Mouse (Mus musculus): ENCODE results near the gene Ripk1. TPM values are rescaled to one million over a fixed set of nuclear protein-coding genes. Genes with fewer than 3 reads are reported as not detected.

The Ripk1 gene
- 1 to 10 TPM; 4.3 to 4.4 TPM for total RNA-seq (2021)
- long read RNA-seq, experiment 1, result 0 reads
- long read RNA-seq, experiment 2, partial matches to known transcripts, result 1 of 3 reads
- long read RNA-seq, experiment 2, other reads (novel, unspliced or antisense), result 1 of 3 reads

GRCm38 (mm10) chr13:34002058-34003006 is at the start of gene Ripk1, which contains the start of gene Serpinb6a:
TSS of gene Ripk1 (plus strand) at chr13:34002363.
TSS of gene Serpinb6a (minus strand) at chr13:34002794.
- DNase-seq, result peak; percentile 89

GRCm38 (mm10) chr13:33952947-33953346 is 49.2 kb upstream of the Ripk1 start:
- DNase-seq, result no peak

DNA sequence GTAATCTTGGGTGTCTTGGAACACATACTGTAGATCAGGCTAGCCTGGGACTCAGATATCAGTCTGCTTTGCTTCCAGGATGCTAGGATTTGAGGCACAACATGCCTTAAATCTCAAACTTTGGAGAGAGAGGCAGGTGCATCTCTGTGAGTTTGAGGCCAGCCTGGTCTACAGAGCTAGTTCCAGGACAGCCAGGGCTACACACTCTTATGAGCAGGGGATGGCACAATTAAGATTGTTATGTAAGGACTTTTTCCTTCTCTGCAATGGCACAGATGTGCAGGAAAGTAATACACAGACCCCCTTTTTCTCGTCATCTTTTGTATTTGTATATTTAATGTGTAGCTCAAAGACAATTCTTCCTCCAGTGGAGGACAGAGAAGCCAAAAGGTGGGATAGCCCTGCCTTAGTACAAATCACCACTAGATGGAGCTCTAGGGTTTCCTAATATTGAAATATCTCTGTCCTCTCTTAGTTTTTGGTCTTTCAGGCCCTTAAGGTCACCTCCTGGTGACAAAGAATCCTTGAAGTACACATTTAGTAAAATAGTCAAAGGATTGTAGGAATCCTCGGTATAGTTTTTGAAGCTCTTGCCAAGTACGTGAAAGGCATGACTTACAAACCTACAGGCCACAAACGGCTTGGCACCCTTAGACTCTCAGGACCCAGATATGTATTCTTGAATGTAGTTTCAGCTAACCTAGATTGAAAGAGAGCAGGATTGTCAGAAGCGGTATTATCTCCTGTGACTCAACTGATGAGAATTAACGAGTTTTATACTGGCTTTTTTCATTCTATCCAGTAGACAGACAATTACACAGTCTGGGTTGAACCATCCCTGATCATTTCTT is 45.4 kb upstream of the Ripk1 start:
- no peak for DNase-seq

DNA sequence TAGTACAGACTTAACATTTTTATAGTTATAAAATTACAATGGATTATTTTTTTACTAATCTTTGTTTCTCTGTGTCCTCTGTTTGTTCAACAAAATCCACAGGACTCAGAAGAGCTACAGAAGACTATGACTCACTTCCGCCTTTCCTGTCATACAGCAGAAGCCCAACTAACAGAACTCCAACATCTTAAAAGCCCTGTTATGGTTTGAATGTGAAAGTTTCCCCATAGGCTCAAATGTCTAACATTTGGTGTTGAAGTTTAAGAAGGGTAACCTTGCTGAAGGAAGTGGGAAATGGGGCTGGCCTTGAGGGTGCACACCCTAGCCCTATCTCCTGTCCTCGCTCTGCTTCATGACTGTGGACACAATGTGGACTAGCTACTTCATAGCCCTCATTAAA is 42.4 kb upstream of the Ripk1 start:
- DNase-seq, result no peak

DNA sequence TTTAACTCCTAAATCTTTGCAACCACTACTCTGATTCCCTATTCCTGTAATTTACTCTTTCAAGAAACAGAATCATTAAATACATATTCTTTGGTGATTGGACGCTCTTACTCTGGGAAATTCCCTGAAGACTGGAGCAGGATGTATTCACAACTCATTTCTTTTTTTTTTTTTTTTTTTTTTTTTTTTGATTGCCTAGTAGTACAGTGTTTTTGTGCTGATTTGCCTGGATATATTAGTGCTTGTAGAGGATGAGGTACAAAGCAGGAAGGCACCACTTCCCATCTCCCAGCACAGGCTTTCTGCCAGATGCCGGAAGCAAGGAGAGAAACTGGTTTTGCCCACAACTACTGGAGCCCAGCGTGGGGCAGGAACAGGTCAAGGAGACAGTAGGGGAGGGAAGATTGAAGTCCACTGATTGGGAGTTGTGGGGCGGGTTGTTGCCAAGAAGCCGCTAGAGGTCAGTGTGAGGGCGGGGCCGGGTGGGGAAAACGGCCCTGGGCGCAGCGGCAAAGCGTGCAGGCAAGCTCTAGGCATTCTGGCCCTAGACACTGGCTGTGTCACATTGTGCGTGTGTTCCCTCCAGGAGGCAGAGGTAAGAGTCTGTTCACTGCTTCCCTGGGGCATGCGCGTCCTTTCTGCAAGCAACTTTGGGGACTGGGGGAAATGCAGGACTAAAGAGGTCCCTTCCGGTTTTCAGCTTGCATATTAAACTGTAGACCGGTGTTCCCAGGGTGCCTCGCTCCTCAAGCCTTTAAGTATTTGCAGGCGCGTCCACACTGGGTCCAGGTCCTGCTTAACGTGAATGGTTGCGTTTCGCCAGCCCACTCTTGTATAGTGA is 37.7 kb upstream of the Ripk1 start, which contains the start of gene Nqo2:
Nqo2 (plus strand) TSS at position 482 of the 841 bp plus-strand sequence.
- peak; percentile 71 for DNase-seq

DNA sequence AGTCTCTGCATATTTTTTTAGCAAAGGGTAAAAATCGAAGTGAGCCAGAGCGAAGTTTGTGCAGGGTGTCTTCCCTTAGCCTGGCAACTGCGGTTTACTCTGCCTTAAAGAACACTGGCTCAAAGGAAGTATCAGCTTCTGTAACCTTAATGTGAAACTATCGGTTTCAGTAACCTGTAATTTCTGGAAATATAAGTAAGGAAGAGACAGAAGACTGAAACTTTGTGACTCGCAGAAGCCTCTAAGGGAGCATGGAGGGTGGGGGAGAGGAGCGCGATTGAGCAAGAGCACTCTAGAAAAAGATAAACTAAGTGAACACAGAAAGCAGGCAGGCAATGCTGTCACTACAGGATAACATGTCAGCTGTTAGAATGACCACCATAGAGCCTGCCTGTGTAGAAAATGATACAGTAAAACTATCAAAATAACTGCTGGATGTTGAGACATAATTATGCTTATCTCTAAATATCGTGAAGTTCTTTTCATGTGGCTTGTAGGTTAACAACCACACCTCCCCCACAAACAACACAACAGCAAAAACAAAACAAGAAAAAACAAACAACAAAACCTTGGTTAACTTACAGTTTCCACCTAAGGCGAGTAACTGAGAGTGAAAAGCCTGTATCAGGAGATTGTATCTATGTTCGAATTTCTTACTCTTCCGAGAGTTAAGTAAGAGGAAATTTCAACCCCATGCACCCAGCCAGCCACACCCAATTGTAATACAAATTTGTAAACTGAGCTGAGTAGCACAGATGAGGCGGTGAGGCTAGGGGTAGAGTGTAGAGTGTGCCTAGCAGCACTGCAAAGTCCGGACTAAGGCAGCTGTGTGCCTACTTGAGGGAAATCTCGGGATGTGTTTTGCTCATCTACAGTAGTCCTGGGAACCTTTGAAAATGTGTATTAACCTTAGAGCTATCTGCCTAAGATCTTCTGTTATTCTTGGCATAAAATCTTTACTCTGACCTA is 36.8 kb upstream of the Ripk1 start:
- DNase-seq, result no peak

DNA sequence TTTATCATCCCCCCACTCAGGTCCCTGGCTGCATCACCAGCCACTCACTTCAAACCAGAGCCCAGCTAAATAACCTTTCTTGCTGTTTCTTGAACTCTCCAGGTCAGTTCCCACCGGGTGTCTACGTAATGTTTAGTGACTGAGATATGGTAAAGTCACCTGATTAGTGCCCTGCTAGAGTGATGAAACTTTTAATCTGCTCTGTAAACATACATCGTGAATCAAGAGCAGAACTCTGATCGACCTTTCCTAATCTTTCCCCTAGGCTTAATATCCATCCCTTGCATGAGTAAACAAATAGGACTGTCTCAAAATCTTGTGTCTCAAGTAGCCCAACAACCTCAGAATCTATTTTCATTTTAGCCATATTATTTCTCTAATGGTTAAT is 36.1 kb upstream of the Ripk1 start:
- no peak for DNase-seq

GRCm38 (mm10) chr13:33966574-33966973 is 35.6 kb upstream of the Ripk1 start:
- no peak for DNase-seq

- DNase-seq, result no peak
These were observed 12.5 kb upstream of the Ripk1 start for GRCm38 (mm10) chr13:33989625-33990024.

DNA sequence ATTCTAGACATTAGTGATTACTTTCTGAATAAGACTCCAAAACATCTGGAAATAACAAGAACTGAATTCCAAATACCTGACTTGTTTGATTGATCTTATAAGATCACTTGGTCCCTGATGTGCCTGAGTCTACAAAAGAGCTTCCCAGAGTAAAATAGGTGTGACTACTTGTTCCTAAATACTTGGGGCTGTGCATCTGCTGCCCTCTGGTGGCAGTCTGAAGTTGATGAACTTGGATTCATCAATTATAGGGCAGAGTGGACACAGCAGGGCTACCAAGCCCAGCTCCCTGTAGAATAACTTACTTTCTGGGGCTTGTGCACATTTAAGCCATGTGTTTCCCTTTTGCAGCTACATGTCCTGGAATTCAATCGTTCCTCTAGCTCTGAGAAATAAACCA is 7.0 kb upstream of the Ripk1 start:
- peak; percentile 27 for DNase-seq

DNA sequence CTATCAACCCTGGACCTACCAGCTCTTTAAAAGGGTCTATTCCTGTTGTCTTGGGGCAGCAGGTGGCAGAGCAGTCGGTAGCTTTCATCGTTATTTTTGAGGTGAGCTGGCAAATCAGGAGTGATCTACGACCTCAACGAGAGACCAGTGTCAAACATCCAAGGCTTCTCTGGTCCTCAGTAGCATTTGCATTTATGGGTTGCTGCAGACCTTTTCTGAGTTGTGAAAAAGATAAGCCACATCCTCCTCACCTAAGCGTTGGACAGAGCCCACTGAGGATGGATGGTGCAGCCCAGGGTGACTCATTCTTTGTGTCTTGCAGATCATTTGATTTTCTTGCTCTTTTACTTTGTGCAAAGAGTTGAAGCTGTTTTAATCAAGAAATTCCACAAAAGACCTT is 895 bp downstream of the Ripk1 start:
- no peak for DNase-seq

- DNase-seq, result no peak
These were observed 5.1 kb downstream of the Ripk1 start for GRCm38 (mm10) chr13:34007234-34007633.

DNA sequence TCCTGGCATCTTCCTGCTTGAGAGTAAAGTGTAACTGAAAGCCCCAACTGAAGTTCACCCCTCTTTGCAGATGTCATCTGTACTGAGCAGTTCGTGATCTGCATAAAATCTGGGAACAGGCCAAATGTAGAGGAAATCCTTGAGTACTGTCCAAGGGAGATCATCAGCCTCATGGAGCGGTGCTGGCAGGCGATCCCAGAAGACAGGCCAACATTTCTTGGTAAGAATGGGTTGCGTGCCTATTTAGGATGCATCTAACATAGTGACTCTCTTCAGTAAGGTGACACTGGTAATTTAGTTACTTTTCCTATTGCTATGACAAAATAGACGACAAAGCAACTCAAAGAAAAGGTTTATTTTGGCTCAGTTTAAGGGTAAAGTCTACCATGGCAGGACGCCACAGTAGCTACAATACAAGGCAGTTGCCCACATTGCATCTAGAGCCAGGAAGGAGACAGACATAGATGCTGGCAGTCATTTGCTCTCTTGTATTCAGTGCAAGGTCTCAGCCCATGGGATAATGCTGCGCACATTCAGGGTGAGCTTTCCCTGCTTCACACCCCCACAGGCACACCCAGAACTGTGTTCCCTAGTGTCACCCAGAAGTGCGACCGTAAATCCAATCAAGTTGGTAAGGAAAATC is 14.9 kb downstream of the Ripk1 start:
- no peak for DNase-seq

- no peak for DNase-seq
These were observed 16.4 kb downstream of the Ripk1 start for GRCm38 (mm10) chr13:34018521-34018920.

DNA sequence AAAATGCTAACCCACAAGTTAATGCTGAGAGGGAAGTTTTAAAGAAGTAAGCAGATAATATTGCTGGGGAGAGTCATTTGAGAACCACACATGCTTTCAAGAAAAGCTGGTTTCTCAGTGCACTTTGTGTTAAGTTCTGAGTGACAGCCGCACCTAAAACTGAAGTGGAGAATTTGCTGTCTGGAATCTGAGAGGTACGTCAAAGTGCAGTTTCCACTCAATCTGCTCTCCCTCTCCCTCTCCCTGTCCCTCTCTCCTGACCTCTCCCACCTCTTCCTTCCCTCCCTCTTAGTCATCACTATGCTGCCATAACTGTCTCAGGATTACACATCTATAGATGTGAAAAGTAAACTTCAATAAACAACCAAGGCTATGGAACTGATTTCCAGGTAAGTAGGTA is 19.8 kb downstream of the Ripk1 start:
- DNase-seq, result no peak

DNA sequence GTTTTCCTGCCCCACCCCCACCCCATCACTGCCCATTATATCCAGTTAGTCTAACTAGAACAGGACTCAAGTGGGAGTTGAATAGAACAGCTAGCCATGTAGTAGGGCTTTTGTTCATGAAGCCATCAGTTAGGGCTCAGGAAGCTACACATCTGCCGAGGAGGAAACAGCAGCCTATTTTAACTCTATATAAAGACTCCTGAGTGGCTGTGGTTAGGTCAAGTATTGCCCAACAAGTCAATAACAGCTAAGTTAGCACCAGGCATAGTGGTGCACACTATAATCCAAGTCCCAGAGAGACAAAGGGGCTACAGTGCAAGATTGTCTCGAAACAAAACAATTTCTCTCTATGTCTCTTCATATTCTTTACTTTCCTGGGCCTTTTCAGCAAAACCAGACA is 29.9 kb downstream of the Ripk1 start:
- no peak for DNase-seq

GRCm38 (mm10) chr13:34035424-34035823 is 33.3 kb downstream of the Ripk1 start:
- DNase-seq, result no peak

DNA sequence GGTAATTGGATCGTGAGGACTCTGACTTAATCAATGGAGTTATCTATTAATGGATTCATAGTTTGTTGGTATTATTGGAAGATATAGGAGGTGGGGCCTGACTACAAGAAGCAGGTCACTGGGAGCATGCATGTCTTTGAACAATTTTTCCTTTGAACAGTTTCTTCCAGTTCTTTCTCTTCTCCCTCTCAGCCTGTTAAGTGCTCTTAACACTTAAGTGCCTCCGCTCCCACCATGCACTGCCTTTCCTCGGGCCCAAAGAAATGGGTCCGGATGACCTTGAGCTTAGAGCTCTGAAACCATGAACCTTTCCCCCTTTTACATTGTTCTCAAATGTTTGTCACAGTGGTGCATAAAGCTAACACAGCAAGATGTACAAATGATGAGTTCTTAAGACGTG is 34.6 kb downstream of the Ripk1 start:
- no peak for DNase-seq

- DNase-seq, result peak; percentile 91
These were observed 35.3 kb downstream of the Ripk1 start, which contains the start of gene Bphl for GRCm38 (mm10) chr13:34037172-34038055. TSS of gene Bphl (plus strand) at chr13:34037597.
